Mouse (Mus musculus) frontal cortex, postnatal 36 days (tissue): ENCODE results near the gene Psmd3.
"Not testable (repeated sequence)": the region's sequence is repeated elsewhere in the genome, so short reads cannot be mapped to it uniquely, and the experiment has no call there.

Experiments
- DNase-seq, 2 experiments: peaks; one replicate each; pipeline ENCODE4 v3.0.0; 2022; ENCODE audit warnings: low spot score in 2 of 2

Gene Psmd3

GRCm38 (mm10) chr11:98681786-98682745, at the start of gene Psmd3:
Gene Psmd3, plus strand, starts transcription at chr11:98682554.
- peak; percentile 99 for DNase-seq

GRCm38 (mm10) chr11:98635312-98635970, 46.9 kb upstream of the Psmd3 start:
- DNase-seq: peak in 1 of 2 experiments; percentile 1

GRCm38 (mm10) chr11:98637501-98637900, 44.9 kb upstream of the Psmd3 start:
- no peak for DNase-seq

GRCm38 (mm10) chr11:98640091-98640490, 42.3 kb upstream of the Psmd3 start:
- DNase-seq: no peak

GRCm38 (mm10) chr11:98644757-98645156, 37.6 kb upstream of the Psmd3 start:
- DNase-seq: no peak

- no peak for DNase-seq
Observed at GRCm38 (mm10) chr11:98645946-98646345, 36.4 kb upstream of the Psmd3 start.

- no peak for DNase-seq
Observed at GRCm38 (mm10) chr11:98646459-98646858, 35.9 kb upstream of the Psmd3 start, which contains the start of gene Gsdma2. Gene Gsdma2, plus strand, starts transcription at chr11:98646759.

- peak; percentile 7 to 24 for DNase-seq
Observed at GRCm38 (mm10) chr11:98655076-98655475, 27.3 kb upstream of the Psmd3 start.

GRCm38 (mm10) chr11:98660517-98660916, 21.8 kb upstream of the Psmd3 start:
- DNase-seq: peak; percentile 11 to 41

GRCm38 (mm10) chr11:98664091-98664490, 18.3 kb upstream of the Psmd3 start, which contains the start of gene Gsdma:
Gene Gsdma, plus strand, starts transcription at chr11:98664351.
- no peak for DNase-seq

GRCm38 (mm10) chr11:98668984-98669383, 13.4 kb upstream of the Psmd3 start:
- no peak for DNase-seq

GRCm38 (mm10) chr11:98671284-98671815, 11.0 kb upstream of the Psmd3 start:
- no peak for DNase-seq

GRCm38 (mm10) chr11:98671857-98672256, 10.5 kb upstream of the Psmd3 start:
- DNase-seq: no peak

- no peak for DNase-seq
Observed at GRCm38 (mm10) chr11:98672482-98672881, 9.9 kb upstream of the Psmd3 start.

GRCm38 (mm10) chr11:98673136-98673535, 9.2 kb upstream of the Psmd3 start:
- DNase-seq: peak; percentile 35 to 47

GRCm38 (mm10) chr11:98675829-98676363, 6.5 kb upstream of the Psmd3 start:
- no peak for DNase-seq

GRCm38 (mm10) chr11:98680023-98680422, 2.3 kb upstream of the Psmd3 start:
- no peak for DNase-seq

GRCm38 (mm10) chr11:98680595-98680994, 1.8 kb upstream of the Psmd3 start:
- DNase-seq: not testable (repeated sequence)

- DNase-seq: no peak
Observed at GRCm38 (mm10) chr11:98681186-98681585, 1.2 kb upstream of the Psmd3 start.

- DNase-seq: no peak
Observed at GRCm38 (mm10) chr11:98682811-98683210, 457 bp downstream of the Psmd3 start.

GRCm38 (mm10) chr11:98685642-98686041, 3.3 kb downstream of the Psmd3 start:
- no peak for DNase-seq

GRCm38 (mm10) chr11:98686976-98687375, 4.6 kb downstream of the Psmd3 start:
- DNase-seq: no peak
